Mouse (Mus musculus): ENCODE data around the gene Ttc17. TPM values are rescaled to one million over a fixed set of nuclear protein-coding genes. Genes with fewer than 3 reads are reported as not detected.

Ttc17 gene
- polyA plus RNA-seq, 1 experiment from 2014 or later, result 12.9 TPM

GRCm38 (mm10) chr2:94360398-94360973, 46.0 kb downstream of the Ttc17 start:
- DNase-seq (ENCODE audit: low spot score), result no peak
- Histone ChIP-seq H3K4me1 (no peaks in the 10 kb centered on the region), H3K36me3 (peaks cover 79% of the 10 kb centered on the region), H3K27ac (no peak overlapping the region), H3K9me3 (no peaks in the 10 kb centered on the region; the same call in 1 of the 2 replicates), H3K4me3 (no peak overlapping the region), H3K27me3 (ENCODE audit: insufficient read depth, poor library complexity, severe bottlenecking) (no peaks in the 10 kb centered on the region)
- 74% methylated on average over 4 of the region's 4 CpGs for WGBS

GRCm38 (mm10) chr2:94348165-94348591, 58.3 kb downstream of the Ttc17 start:
- H3K4me3 ChIP-seq, result no peak overlapping the region

GRCm38 (mm10) chr2:94346746-94347145, 59.7 kb downstream of the Ttc17 start:
- no peaks in the 10 kb centered on the region for H3K27me3 ChIP-seq (ENCODE audit: insufficient read depth, poor library complexity, severe bottlenecking)
- 61% methylated on average over 5 of the region's 5 CpGs for WGBS
- no peak overlapping the region for H3K4me3 ChIP-seq
- H3K4me1 ChIP-seq, result peaks cover 31% of the 10 kb centered on the region
- no peaks in the 10 kb centered on the region for H3K9me3 ChIP-seq
- peak overlapping the region; percentile 37; the same call in 1 of the 2 replicates for H3K27ac ChIP-seq
- H3K36me3 ChIP-seq, result peaks cover 16% of the 10 kb centered on the region; the same call in 1 of the 2 replicates
- no peak for DNase-seq (ENCODE audit: low spot score)

More at GRCm38 (mm10) chr2:94348165-94348591, 58.3 kb downstream of the Ttc17 start:
- Histone ChIP-seq H3K9me3 (no peaks in the 10 kb centered on the region), H3K4me1 (peaks cover 31% of the 10 kb centered on the region), H3K27ac (peak overlapping the region; percentile 47), H3K27me3 (ENCODE audit: insufficient read depth, poor library complexity, severe bottlenecking) (no peaks in the 10 kb centered on the region), H3K36me3 (0 out of 2 replicates have a peak, but pooled peaks cover 10% of the 10 kb centered on the region)
- DNase-seq (ENCODE audit: low spot score), result no peak
- WGBS, result 28% methylated on average over 6 of the region's 6 CpGs

GRCm38 (mm10) chr2:94344624-94345023, 61.9 kb downstream of the Ttc17 start:
- H3K4me1 ChIP-seq, result peaks cover 31% of the 10 kb centered on the region
- H3K27ac ChIP-seq, result no peak overlapping the region
- WGBS, result 89% methylated on average over 4 of the region's 4 CpGs
- peaks cover 22% of the 10 kb centered on the region; the same call in 1 of the 2 replicates for H3K36me3 ChIP-seq
- no peak for DNase-seq (ENCODE audit: low spot score)
- no peaks in the 10 kb centered on the region for H3K27me3 ChIP-seq (ENCODE audit: insufficient read depth, poor library complexity, severe bottlenecking)
- no peak overlapping the region for H3K4me3 ChIP-seq
- no peaks in the 10 kb centered on the region for H3K9me3 ChIP-seq

GRCm38 (mm10) chr2:94343290-94344285, 62.9 kb downstream of the Ttc17 start:
- 88% methylated on average over 12 of the region's 12 CpGs for WGBS
- H3K27ac ChIP-seq, result no peak overlapping the region
- H3K36me3 ChIP-seq, result peaks cover 24% of the 10 kb centered on the region; the same call in 1 of the 2 replicates
- no peaks in the 10 kb centered on the region for H3K27me3 ChIP-seq (ENCODE audit: insufficient read depth, poor library complexity, severe bottlenecking)
- H3K4me1 ChIP-seq, result peaks cover 30% of the 10 kb centered on the region
- H3K9me3 ChIP-seq, result no peaks in the 10 kb centered on the region
- DNase-seq (ENCODE audit: low spot score), result no peak
- H3K4me3 ChIP-seq, result no peak overlapping the region

GRCm38 (mm10) chr2:94340769-94341168, 65.7 kb downstream of the Ttc17 start:
- no peak overlapping the region for H3K27ac ChIP-seq
- H3K9me3 ChIP-seq, result no peaks in the 10 kb centered on the region
- no peak overlapping the region for H3K4me3 ChIP-seq
- 84% methylated on average over 1 of the region's 1 CpGs for WGBS
- H3K27me3 ChIP-seq (ENCODE audit: insufficient read depth, poor library complexity, severe bottlenecking), result no peaks in the 10 kb centered on the region
- peaks cover 8% of the 10 kb centered on the region for H3K4me1 ChIP-seq
- peaks cover 27% of the 10 kb centered on the region; the same call in 1 of the 2 replicates for H3K36me3 ChIP-seq
- DNase-seq (ENCODE audit: low spot score), result no peak

- H3K9me3 ChIP-seq, result no peaks in the 10 kb centered on the region
- DNase-seq (ENCODE audit: low spot score), result no peak
- H3K4me1 ChIP-seq, result peaks cover 1% of the 10 kb centered on the region; the same call in 1 of the 2 replicates
- H3K36me3 ChIP-seq, result peaks cover 27% of the 10 kb centered on the region; the same call in 1 of the 2 replicates
- H3K4me3 ChIP-seq, result no peak overlapping the region
- no peak overlapping the region for H3K27ac ChIP-seq
- H3K27me3 ChIP-seq (ENCODE audit: insufficient read depth, poor library complexity, severe bottlenecking), result no peaks in the 10 kb centered on the region
- 84% methylated on average over 5 of the region's 5 CpGs for WGBS
Measured at GRCm38 (mm10) chr2:94339495-94339894, 67.0 kb downstream of the Ttc17 start.

- H3K27ac ChIP-seq, result no peak overlapping the region
- no peaks in the 10 kb centered on the region for H3K27me3 ChIP-seq (ENCODE audit: insufficient read depth, poor library complexity, severe bottlenecking)
- no peak for DNase-seq (ENCODE audit: low spot score)
- no peak overlapping the region for H3K4me3 ChIP-seq
- H3K9me3 ChIP-seq, result no peaks in the 10 kb centered on the region
- H3K36me3 ChIP-seq, result peaks cover 29% of the 10 kb centered on the region
- 96% methylated on average over 9 of the region's 9 CpGs for WGBS
- peaks cover 4% of the 10 kb centered on the region; the same call in 1 of the 2 replicates for H3K4me1 ChIP-seq
Measured at GRCm38 (mm10) chr2:94336336-94336735, 70.2 kb downstream of the Ttc17 start.

- Histone ChIP-seq H3K27ac (no peak overlapping the region), H3K36me3 (peaks cover 30% of the 10 kb centered on the region), H3K27me3 (ENCODE audit: insufficient read depth, poor library complexity, severe bottlenecking) (no peaks in the 10 kb centered on the region), H3K4me1 (peaks cover 4% of the 10 kb centered on the region; the same call in 1 of the 2 replicates), H3K9me3 (no peaks in the 10 kb centered on the region), H3K4me3 (no peak overlapping the region)
- no peak for DNase-seq (ENCODE audit: low spot score)
- WGBS, result 52% methylated on average over 2 of the region's 2 CpGs
Measured at GRCm38 (mm10) chr2:94334742-94335046, 71.8 kb downstream of the Ttc17 start.

- peaks cover 35% of the 10 kb centered on the region for H3K36me3 ChIP-seq
- H3K27me3 ChIP-seq (ENCODE audit: insufficient read depth, poor library complexity, severe bottlenecking), result no peaks in the 10 kb centered on the region
- DNase-seq (ENCODE audit: low spot score), result no peak
- no peaks in the 10 kb centered on the region for H3K9me3 ChIP-seq
- H3K4me3 ChIP-seq, result no peak overlapping the region
- peaks cover 4% of the 10 kb centered on the region; the same call in 1 of the 2 replicates for H3K4me1 ChIP-seq
- H3K27ac ChIP-seq, result peak overlapping the region; percentile 29; the same call in 1 of the 2 replicates
- 85% methylated on average over 14 of the region's 14 CpGs for WGBS
Measured at GRCm38 (mm10) chr2:94333841-94334741, 72.4 kb downstream of the Ttc17 start.

- 92% methylated on average over 2 of the region's 2 CpGs for WGBS
- no peaks in the 10 kb centered on the region for H3K27me3 ChIP-seq (ENCODE audit: insufficient read depth, poor library complexity, severe bottlenecking)
- DNase-seq (ENCODE audit: low spot score), result no peak
- no peak overlapping the region for H3K4me3 ChIP-seq
- H3K4me1 ChIP-seq, result peaks cover 4% of the 10 kb centered on the region; the same call in 1 of the 2 replicates
- H3K36me3 ChIP-seq, result peaks cover 44% of the 10 kb centered on the region
- H3K9me3 ChIP-seq, result no peaks in the 10 kb centered on the region
- H3K27ac ChIP-seq, result no peak overlapping the region
Measured at GRCm38 (mm10) chr2:94333086-94333485, 73.4 kb downstream of the Ttc17 start.

GRCm38 (mm10) chr2:94329336-94329735, 77.2 kb downstream of the Ttc17 start:
- H3K9me3 ChIP-seq, result no peaks in the 10 kb centered on the region
- peaks cover 4% of the 10 kb centered on the region; the same call in 1 of the 2 replicates for H3K4me1 ChIP-seq
- H3K4me3 ChIP-seq, result no peak overlapping the region
- peaks cover 70% of the 10 kb centered on the region for H3K36me3 ChIP-seq
- no peak overlapping the region for H3K27ac ChIP-seq
- WGBS, result 95% methylated on average over 13 of the region's 13 CpGs
- DNase-seq (ENCODE audit: low spot score), result no peak
- no peaks in the 10 kb centered on the region for H3K27me3 ChIP-seq (ENCODE audit: insufficient read depth, poor library complexity, severe bottlenecking)
